Mouse (Mus musculus): Measurements from ENCODE around the gene Mrpl20.
A peak's percentile ranks its signal among the peaks of the same experiment; 100 is the strongest.

Gene Mrpl20

DNA sequence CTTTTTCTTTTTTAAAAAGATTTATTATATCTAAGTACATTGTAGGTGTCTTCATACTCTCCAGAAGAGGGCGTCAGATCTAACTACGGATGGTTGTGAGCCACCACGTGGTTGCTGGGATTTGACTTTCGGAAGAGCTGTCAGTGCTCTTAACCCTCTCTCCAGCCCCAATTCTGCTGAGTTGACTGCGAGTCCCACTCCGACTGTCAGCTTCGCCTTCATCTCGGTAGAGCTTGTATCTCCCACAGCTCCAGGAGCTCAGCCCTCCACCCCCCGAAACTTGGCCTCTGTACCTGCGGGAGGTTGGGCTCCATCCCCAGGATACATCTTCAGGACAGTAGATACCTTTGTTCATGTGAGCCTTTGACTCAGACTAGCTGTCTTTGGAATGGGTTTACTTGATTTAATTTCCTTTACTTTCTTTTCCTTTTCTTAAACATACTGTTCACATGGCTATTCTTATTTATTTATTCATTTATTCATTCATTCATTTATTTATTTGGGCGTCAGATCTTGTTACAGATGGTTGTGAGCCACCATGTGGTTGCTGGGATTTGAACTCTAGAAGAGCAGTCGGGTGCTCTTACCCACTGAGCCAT is at the start of gene Mrpl20:
Gene Mrpl20, plus strand, starts transcription at position 138 of the 599 bp plus-strand sequence.
- DNase-seq: no peak

DNA sequence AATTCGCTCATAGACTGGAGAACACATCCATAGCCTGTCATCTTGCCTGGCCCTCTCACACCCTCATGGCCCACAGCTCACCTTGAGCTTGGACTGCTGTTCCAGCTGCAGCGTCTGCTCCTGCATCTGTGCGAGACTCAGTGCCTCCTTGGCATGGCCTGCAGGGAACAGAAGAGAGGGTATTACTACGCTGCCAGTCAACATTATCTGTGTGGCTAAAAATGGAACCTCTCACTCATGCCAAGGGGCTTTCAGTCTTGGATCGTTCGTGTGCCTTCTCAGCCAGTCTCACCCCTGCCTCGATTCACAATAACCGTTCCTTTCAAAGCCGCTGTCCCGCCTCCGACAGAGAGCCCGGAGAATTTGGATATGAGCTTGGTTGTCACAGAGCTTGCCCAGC is 45.7 kb upstream of the Mrpl20 start:
- DNase-seq: no peak

DNA sequence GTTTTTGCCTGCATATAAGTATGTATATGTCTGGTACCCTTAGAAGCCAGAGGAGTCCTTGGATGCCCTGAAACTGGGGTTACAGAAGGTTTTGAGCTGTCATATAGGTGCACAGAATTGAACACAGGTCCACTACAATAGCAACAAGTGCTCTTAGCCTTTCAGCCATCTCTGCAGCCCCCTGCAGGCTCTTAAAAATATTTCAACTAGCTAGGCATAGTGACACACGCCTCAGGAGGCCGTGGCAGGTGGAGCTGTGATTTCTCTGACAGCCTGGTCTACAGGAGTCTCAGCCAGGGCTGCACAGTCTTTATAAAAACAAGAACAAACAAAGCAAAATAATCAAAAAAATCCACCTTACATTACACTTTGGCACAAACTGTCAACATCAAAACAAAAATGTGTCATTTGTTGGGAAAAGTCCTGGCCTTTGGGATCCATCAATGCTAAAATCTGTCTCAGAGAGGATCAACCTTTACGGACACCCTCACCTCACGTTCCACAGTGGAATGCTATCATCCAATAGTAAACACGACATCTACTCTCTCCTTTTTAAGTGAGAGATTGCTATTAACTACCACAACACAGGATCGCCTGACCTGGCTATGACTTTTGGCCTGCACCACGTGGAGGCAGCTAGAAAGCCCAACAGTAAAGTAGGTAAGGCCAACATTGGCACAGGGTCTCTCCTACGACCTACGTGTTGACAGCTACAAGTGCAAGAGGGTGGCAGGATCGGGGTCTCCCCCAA is 42.6 kb upstream of the Mrpl20 start:
- DNase-seq: peak in 1 of 2 experiments; percentile 27

DNA sequence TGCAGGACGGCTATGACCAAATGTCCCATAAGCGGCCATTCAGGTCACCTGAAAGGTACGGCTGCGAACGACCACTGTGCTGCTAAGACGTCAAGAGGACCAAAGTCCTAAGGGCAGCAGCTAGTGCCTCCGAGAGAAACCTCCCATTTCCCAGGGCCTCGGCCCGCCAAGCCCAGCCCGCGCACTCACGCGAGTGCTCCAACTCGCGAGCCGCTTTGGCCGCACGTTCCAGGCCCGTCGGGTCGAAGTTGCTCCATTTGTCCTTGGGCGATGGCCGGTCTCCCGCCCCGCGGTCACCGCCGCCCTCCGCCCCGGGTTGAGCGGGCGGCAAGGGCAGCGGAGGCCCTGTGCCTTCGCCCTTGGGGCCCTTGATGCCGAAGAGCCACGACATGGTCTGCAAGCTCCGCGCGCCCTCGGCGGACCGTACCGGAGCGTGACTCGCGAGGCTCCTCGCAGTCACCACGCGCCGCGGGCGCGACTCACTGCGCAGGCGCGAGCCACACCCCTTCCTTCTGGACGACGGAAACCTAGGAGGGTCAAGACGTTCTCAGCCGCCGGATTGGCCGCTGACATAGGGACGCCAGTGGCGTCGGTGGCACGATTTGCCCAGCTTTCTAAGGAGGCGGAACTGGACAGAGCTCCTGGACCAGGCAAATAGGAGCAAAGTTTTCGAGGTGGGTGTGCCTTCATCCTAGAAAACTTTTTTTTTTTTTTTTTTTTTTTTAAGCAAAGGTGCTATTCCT is 41.9 kb upstream of the Mrpl20 start, which contains the start of gene Atad3a:
Gene Atad3a, minus strand, starts transcription at position 481 of the 743 bp plus-strand sequence.
- peak; percentile 95 to 96 for DNase-seq

DNA sequence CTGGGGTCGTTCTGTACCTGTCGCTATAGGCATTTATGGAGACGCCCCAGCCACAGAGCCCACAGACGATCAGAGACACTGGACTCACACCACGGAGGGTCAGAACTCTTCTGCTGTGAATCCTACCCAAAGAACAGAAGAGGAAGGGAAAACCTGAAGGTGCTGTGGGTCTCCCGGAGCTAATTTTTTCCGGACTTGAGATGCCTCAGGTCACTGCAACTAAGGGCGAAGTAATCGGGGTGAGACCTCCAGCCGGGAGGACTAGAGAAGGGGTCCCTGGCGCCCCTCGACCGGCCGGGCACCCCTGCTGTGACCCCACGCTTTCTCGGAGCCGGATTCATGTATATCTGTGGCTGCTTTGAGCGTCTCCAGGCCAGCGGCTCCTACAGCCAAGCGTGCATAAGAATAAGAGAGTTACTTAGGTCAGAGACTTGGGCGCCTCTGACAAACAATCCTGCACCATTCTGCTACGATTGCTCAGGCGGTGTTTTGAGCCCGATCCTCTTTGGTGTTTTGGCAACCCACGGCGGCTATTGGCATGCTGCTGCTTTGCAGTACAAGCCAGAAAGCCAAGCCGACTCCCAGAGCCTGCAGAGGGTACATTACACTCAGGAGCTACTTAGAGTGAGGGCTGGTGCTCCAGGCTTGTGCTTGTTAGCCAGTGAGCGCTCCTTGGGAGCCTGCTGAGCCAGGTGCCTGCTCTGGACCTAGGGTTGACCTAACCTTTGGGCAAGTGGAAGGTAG is 41.1 kb upstream of the Mrpl20 start:
- no peak for DNase-seq

DNA sequence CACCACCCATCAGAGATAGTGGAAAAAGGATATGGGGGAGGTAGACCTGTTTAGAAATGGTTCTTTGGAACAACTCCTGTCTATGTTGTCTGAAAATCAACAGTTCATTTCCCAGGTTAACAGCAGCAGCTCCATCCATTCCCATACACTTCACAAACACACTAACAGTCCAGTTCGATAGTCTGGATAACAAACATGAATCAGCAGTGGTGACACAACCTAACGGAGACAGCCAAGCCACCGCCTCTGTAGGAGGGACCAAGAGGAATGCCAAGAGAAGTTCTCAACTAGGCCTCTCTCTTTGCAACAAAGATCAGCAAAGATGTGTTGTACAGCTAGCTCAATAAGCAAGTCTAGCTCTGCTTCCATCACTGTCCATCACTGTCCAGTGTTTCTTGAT is 40.3 kb upstream of the Mrpl20 start:
- no peak for DNase-seq

DNA sequence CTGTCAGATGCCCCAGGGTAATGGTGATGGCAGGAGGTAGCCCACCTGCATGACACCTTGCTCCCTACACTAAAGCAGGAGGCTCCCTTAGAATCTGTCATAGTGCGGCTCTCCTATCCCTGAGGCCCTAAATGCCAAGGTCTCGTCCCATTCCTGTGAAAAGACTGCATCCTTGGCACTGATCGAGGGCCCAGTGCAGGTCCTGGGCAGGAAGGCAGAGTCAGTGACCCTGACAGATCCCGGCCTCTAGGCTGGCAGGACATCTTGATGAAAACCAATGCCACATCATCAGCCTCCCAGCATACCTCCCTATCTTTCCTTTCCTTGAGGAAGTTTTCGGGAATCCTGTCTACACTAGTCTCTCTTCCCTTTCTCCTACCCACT is 33.2 kb upstream of the Mrpl20 start:
- no peak for DNase-seq

DNA sequence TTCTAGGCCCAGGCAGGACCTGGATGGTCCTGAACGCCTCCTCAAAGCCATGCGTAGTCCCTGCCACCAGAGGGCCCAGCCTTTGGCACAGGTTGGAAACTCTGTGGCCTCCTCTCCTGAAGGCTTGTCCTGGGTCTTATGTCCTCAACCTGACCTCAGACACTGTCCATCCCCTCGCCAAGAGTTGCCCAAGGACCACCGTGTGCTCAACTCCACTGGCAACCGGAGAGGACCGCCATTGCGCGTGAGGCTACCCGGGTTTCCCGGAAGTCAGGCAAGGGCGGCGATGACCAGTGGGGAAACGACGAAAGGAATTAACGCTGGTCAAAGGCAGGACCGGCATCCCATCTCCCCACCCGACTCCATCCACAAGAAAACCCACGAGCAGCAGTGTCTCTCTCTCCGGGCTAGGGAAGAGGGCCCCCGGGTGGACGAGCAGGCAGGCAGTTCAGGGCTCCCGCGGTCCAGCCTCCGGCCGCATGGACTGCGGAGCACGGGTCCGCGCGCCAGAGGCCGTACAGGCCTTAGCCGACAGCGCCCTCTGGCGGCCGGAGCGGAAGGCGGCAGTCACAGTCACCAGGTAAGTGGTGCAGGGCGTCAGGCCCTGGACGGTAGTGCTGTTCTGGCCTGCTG is 32.7 kb upstream of the Mrpl20 start:
- DNase-seq: peak; percentile 77 to 80

DNA sequence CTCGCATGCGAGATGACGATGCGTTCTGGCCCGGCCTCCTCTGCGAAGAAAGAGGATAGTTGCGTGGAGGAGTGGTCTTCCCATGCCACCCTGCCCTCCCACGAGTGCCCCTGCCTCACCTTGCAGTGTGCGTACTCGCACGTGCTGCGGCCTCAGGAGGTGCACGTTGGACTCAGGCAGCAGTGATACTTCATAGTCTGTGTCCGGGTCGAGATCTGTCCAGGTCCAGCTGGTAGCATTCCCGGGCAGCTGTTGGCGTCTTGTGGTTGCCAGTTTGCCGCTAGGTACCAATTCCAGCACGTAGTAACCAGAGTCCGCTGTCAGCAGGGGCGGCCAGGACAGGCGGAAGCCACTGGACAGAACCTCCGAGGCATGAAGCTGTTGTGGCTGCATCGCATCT is 32.1 kb upstream of the Mrpl20 start:
- no peak for DNase-seq

DNA sequence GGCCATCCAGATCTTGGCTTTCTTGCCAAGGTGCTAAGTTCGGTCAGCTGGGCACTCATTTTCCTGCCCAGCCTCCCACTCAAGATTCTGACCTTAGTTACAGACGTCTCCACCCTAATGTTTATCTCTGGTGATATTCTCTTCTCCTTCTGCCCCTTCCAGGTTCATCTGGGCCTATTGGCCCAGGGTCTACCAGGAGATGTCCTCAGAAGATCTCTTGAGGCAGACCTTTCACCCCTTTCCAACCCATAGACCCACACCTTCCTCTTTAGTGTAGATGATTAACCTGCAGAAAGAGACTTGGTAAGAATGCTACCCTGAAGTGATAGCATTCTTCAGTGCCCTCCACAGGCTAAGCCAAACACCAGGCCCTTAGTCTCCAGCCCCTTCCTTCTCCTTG is 31.0 kb upstream of the Mrpl20 start:
- no peak for DNase-seq

DNA sequence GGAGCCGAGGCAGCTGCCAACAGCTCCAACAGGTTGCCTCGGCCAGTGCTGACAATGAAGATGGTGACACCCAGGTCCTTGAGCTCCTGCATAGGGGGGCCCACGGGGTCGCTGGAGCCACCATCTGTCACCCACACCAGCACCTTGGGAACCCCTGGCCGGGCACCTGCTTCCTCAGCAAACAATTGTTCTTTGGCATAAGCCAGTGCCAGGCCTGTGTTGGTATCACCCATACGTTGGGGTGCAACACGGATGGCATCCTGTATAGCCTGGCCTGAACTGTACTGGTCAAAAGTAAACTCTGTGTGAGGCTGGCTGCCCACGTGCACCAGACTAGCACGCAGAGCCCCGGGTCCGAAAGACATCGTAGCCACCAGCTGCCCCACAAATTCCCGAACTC is 29.9 kb upstream of the Mrpl20 start:
- no peak for DNase-seq

DNA sequence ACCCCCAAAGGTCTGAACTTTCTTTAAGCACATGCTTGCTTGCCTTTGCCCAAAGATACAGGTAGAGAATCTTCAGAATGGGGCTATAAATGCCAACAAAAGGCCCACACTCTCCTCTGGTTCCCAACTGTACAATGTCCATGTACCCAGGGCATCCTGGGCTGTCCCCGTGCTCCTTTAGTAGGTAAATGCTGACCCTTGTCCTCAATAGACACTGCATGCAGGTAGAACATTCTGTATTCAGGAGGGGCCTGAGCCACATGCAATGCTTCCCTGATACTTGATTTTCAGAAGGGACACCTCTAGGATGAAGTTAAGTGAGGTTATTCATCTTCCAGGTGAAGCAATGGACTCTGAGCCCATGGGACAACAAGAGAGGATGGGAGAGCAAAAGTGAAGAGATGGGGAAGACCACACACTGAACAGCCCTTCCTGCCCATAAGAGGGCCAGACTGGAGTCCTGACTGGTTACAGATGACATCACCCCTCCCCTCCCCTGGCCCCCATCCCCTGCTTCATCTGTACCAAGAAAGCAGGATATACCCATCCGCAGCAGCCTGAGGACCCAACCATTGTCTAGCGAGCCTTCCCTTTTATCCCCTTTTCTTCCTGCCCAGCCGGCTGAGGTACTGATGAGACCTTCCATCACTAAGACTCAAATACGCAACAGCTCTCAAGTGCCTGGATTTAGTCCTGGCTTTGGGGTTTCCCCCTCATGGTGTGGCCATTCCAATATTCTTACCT is 29.2 kb upstream of the Mrpl20 start:
- DNase-seq: no peak

DNA sequence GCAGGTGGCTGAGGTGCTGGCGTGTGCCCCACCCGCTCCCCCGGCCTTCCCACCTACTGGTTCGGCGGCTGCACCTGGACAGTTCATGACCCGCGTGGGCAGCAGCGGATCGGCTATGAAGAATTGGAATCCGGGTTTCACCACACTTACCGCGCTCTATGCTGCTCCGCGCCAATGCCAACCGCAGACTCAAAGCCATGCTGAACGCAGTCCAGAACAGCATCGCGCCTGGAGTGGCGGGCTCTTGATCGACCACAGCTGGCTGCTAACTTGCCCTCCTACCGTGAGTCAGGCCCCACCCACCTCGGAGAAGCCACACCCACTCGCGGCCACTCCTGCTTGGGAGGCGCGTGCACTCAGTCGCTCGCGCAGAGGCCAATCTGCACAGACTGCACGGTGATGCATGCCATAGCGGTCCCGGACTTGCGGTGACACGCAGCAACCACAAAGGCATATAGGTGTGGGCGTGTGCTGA is 28.4 kb upstream of the Mrpl20 start, which contains the start of gene Vwa1:
Gene Vwa1, minus strand, starts transcription at position 419 of the 475 bp plus-strand sequence.
- DNase-seq: peak; percentile 85

DNA sequence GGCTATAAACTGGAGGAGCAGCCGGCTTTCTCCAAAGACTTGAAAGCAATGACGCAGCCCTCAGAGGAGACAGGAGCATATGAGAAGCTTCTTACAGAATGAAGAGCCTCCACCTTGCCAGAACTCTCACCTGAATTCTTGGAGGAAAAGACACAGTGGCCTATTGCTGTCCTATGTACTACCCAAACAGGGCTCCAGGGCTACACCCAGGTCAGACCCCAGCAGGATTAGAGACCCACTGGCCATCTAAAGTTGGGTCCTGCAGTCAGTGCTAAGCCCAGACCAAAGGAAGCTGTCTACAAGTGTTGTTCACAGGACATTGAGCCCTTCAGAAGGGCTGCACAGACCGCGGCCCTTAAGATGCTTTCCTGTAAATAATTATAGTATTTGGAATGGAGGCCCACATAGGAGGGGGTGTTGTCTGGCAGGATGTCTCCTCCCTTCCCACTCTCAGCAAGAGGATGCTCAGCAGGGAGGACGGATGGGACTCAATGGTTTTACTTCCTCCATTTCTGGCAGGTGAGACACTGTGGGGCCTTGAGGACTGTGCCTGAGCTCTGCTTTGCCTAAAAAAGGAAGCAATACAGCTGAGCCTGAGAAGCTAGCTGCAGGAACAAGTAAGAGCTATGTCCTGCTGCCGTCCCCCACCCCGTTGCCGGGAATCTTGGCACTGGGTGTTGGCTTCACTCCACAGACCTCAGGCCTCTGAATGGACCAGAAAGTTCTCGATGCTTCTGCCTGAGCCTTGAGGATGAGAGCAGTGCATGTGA is 27.5 kb upstream of the Mrpl20 start:
- DNase-seq: no peak

DNA sequence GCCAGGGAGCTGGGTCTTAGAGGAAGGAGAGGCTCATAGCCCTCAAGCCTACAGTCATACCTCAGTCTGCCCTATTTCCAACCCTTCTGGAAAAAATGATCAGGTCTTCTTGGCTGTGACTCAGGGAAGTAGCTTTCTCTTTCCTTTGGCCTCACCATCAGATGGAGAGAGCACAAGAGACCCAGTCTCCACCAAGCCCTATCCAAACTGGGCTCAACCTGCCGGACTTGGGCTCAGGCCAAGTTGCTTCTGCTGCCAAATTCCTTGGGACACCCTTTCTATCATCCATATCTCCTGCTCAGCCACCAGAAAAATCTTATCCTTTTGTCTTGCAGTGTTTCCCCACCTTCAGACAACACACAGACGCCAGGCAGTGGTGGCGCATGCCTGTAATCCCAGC is 26.8 kb upstream of the Mrpl20 start:
- no peak for DNase-seq

DNA sequence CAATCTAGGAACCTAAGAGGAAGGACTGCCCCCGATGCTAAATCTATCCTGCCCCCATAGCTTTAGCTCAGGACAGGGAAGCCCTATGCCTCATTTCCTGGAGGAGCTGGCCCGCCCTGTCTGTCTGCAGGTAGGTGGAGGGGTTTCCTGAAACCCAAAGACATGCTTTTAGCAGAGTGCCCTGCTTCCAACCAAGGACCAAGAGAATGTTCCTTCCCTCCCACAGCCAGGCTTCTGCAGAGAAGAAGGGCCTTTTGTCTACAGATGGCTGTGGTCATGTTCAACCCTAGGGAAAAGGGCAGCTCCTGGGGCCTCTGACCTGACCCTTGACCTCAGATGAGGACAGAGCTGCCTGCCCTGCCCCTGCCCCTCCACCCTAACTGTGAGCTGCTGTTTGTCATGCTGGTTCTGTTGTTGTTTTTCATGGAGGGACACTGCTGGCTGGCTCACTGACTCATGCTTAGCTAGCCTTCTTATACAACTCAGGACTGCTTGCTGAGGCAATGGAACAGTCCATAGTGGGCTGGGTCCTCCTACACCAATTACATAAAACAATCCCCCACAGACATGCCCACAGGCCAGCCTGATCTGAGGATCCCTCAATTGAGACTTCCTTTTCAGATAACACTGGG is 25.9 kb upstream of the Mrpl20 start:
- DNase-seq: no peak

DNA sequence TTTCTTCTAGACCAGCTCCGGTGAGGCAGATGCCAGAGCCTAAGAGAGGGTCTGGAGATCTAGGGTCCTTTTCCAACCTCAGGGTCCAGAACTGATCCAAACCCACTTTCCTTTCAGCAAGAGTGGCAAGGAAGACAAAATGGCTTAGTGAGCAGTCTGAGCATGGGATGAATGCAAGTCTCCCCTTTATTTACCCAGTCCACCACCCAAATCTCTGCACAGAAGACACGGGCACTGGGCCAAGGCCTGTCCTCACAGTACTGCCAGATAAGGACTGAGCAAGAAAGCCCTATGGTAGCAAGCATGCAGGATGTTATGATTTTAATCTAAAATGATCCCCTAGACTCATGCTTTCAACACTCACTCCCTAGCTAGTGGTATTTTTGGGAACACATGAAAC is 24.9 kb upstream of the Mrpl20 start:
- no peak for DNase-seq

DNA sequence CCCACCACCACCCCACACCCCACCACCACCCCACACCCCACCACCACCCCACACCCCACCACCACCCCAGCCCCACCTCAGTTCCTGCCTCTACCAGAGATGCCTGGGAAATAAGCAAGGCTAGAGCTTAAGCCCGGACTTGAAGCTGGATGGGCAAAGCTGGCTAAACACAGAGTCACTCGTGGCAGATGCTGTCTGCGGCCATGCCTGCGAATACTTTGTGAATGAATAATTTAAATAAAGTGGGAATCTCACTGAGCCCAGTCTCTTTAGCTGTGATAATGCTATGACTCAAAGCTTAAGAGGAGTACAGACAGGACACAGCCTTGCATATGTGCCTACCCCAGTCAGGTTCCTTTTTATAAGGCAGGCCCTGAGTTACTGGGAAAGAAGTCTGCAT is 23.2 kb upstream of the Mrpl20 start:
- no peak for DNase-seq

DNA sequence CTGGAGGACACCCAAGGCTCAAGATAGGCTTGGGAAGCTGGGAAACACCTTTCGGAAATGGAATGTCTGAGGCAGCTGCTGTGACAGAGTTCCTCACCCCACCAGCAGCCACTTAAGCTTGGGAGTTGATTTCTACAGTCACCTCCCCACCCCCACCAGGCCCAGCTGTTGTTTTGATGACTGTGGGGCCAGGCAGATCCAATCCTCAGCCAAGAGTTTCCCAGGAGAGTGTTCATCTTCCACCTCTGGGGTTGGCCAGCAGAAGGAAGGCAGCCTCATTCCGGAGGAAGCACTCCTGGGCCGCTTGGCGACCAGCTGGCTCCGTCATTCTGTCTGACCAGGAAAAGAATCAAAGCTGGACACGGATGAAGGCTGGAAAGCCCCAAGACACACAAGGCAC is 21.8 kb upstream of the Mrpl20 start:
- DNase-seq: no peak

DNA sequence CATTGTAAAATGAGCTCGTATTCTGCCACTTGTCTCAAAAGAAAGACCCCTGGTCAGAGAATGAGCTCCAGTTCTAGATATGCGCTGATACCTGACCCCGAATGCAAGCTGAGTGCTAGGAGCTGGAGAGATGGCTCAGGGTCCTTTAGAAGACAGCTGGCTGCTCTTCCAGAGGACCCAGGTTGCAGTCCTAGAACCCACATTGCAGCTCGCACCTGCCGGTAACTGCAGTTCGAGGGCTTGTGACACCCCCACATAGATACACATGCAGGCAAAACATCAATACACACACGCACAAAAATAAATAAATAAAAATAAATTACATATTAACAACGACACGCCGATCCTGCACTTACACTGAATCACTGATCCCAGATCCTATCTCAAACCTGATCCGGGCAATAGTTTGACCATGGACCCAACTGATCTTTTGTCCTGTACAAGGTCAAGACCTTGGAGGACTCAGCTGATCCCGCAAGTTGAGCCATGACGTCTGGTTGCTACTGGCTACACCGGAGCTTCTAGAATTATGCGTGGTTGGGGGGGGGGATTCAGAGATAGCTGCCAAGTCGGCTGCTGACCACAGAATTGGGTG is 19.1 kb upstream of the Mrpl20 start:
- DNase-seq: no peak
